Mouse (Mus musculus): ENCODE measurements around the gene Olfr1417. TPM values are rescaled to one million over a fixed set of nuclear protein-coding genes. Genes with fewer than 3 reads are reported as not detected.

Olfr1417 gene
- polyA plus RNA-seq, 1 experiment: not detected

DNA sequence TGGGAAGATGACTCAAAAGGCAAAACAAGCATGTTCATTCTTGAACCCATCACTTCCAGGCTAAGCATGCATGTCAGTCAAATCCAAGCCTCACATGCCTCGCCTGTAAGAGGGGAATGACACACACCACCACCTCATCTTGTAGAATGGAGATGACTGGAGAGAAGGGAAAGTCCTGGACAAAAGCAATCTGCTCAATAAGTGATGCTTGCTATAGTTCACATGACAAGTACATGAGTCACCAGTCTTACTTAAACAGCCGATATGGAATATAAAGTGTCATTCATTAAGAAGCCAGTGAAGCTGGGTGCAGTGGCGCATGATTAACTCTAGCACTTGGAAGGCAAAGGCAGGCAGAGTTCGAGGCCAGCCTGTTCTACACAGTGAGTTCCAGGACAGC is 25.9 kb downstream of the Olfr1417 start:
- DNase-seq: no peak
- Histone ChIP-seq H3K4me1 (replicated peaks; ENCODE audit: control insufficient read depth, insufficient read depth, low read length) (0 out of 2 replicates have a peak, but pooled peaks cover 1% of the 10 kb centered on the region), H3K36me3 (ENCODE audit: control insufficient read depth, insufficient read depth, low read length) (no peaks in the 10 kb centered on the region), H3K27me3 (ENCODE audit: control insufficient read depth, insufficient read depth, low read length) (peaks cover 7% of the 10 kb centered on the region; the same call in 1 of the 2 replicates), H3K27ac (ENCODE audit: control insufficient read depth, insufficient read depth, low read length) (no peak overlapping the region), H3K4me3 (ENCODE audit: control insufficient read depth, insufficient read depth, low read length) (no peak overlapping the region)
- TF ChIP-seq POLR2A (IDR thresholded peaks at IDR 0.05; ENCODE audit: control insufficient read depth, extremely low read depth, insufficient read depth, low read length, poor library complexity) (no peak), CTCF (IDR thresholded peaks at IDR 0.05; ENCODE audit: borderline replicate concordance, control insufficient read depth, extremely low read depth, insufficient read depth, low read length, poor library complexity) (no peak)
- WGBS: 95% methylated on average over 4 of the region's 4 CpGs

DNA sequence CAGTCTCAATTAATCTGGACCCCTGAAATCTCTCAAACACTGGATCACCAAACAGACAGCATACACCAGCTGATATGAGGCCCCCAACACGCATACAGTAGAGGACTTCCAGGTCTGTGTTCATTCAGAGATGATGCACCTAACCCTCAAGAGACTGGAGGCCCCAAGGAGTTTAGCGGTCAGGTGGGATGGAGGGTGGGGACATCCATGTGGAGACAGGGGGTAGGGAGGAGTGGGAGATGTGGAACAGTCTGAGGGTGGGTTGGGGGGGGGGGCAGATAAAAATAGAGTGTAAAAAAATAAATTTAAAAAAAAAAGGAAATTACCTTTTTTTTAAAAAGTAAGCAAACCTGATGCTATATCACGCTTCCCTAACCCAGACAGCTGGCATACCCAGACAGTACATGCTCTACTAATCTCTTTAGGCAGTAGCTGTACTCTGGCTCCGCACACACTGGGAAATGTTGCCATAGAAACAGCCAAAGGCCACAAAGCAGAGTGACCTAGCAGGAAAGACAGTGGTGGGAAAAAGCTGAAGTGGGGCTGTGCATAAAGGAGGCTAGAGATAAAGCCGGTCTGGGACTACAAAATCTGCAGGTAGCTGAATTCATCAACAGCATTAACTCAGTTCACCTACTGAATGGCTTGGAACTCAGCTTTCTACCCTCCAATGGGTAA is 27.2 kb downstream of the Olfr1417 start:
- TF ChIP-seq CTCF (IDR thresholded peaks at IDR 0.05; ENCODE audit: borderline replicate concordance, control insufficient read depth, extremely low read depth, insufficient read depth, low read length, poor library complexity) (no peak), POLR2A (IDR thresholded peaks at IDR 0.05; ENCODE audit: control insufficient read depth, extremely low read depth, insufficient read depth, low read length, poor library complexity) (no peak)
- H3K27ac ChIP-seq (ENCODE audit: control insufficient read depth, insufficient read depth, low read length): no peak overlapping the region
- no peaks in the 10 kb centered on the region for H3K36me3 ChIP-seq (ENCODE audit: control insufficient read depth, insufficient read depth, low read length)
- H3K4me3 ChIP-seq (ENCODE audit: control insufficient read depth, insufficient read depth, low read length): no peak overlapping the region
- no peak for DNase-seq
- H3K4me1 ChIP-seq (replicated peaks; ENCODE audit: control insufficient read depth, insufficient read depth, low read length): peaks cover 6% of the 10 kb centered on the region
- 60% methylated on average over 5 of the region's 5 CpGs for WGBS
- H3K27me3 ChIP-seq (ENCODE audit: control insufficient read depth, insufficient read depth, low read length): 0 out of 2 replicates have a peak, but pooled peaks cover under 1% of the 10 kb centered on the region

DNA sequence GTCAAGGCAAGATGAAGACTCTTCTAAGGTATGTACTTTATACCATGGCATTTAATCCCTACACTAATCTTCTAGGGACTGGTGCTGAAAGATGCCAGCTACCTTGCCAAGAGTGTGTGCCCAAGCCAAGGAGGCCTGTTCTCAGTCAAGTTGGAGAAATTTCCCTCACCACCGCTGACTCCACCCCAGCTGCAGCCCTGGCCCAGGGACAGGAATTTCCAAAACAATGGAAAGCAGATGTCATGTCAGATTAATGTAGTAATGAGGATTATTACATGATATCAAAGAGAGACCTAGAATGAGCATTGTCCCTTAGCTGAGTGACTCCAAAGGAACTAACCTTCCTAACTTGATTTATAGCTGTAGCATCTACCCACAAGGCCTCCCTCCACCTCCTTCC is 28.2 kb downstream of the Olfr1417 start:
- H3K4me3 ChIP-seq (ENCODE audit: control insufficient read depth, insufficient read depth, low read length): no peak overlapping the region
- peaks cover 6% of the 10 kb centered on the region for H3K4me1 ChIP-seq (replicated peaks; ENCODE audit: control insufficient read depth, insufficient read depth, low read length)
- TF ChIP-seq CTCF (IDR thresholded peaks at IDR 0.05; ENCODE audit: borderline replicate concordance, control insufficient read depth, extremely low read depth, insufficient read depth, low read length, poor library complexity): no peak
- TF ChIP-seq POLR2A (IDR thresholded peaks at IDR 0.05; ENCODE audit: control insufficient read depth, extremely low read depth, insufficient read depth, low read length, poor library complexity): no peak
- no peak for DNase-seq
- 94% methylated on average over 1 of the region's 1 CpGs for WGBS
- H3K27ac ChIP-seq (ENCODE audit: control insufficient read depth, insufficient read depth, low read length): no peak overlapping the region
- H3K36me3 ChIP-seq (ENCODE audit: control insufficient read depth, insufficient read depth, low read length): no peaks in the 10 kb centered on the region
- no peaks in the 10 kb centered on the region for H3K27me3 ChIP-seq (ENCODE audit: control insufficient read depth, insufficient read depth, low read length)

DNA sequence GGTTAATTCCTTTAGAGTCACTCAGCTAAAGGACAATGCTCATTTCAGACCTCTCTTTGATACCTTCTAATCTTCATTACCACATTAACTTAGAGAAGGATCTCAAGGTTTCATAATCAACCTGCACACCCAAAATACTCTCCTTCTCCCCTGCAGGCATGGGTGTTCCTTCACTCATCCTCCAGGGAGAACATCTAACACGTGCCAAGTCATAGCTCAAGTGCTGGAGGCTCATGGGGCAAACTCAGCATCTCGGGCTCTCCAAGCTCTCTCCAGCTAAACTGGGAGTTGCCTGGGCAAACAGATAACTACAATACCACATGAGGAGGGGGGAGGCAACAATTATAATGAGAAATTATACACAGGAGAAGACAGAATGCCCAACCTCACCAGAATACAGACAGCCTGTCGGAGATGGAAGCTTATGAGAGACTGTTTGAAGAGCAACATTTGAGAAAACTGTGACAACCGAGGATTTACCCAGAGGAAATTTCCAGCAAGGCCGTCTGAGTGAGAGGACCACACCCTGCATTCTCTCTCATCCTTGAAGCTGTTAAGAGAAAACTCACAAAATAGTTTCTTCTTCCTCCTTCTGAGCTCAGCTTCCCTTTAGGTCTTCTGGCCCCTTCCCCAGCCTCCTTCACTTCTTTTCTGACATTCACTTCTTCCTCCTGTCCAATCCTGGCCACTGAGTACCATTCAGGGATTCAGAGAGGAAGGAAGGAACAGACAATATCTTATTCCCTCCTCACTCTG is 28.8 kb downstream of the Olfr1417 start:
- no peak for DNase-seq
- Histone ChIP-seq H3K27me3 (ENCODE audit: control insufficient read depth, insufficient read depth, low read length) (no peaks in the 10 kb centered on the region), H3K27ac (ENCODE audit: control insufficient read depth, insufficient read depth, low read length) (no peak overlapping the region), H3K4me1 (replicated peaks; ENCODE audit: control insufficient read depth, insufficient read depth, low read length) (peaks cover 6% of the 10 kb centered on the region), H3K4me3 (ENCODE audit: control insufficient read depth, insufficient read depth, low read length) (no peak overlapping the region), H3K36me3 (ENCODE audit: control insufficient read depth, insufficient read depth, low read length) (no peaks in the 10 kb centered on the region)
- no peak for TF ChIP-seq CTCF (IDR thresholded peaks at IDR 0.05; ENCODE audit: borderline replicate concordance, control insufficient read depth, extremely low read depth, insufficient read depth, low read length, poor library complexity)
- TF ChIP-seq POLR2A (IDR thresholded peaks at IDR 0.05; ENCODE audit: control insufficient read depth, extremely low read depth, insufficient read depth, low read length, poor library complexity): no peak
- WGBS: 74% methylated on average over 5 of the region's 5 CpGs

- Histone ChIP-seq H3K4me3 (ENCODE audit: control insufficient read depth, insufficient read depth, low read length) (no peak overlapping the region), H3K4me1 (replicated peaks; ENCODE audit: control insufficient read depth, insufficient read depth, low read length) (peaks cover 6% of the 10 kb centered on the region), H3K27me3 (ENCODE audit: control insufficient read depth, insufficient read depth, low read length) (no peaks in the 10 kb centered on the region), H3K27ac (ENCODE audit: control insufficient read depth, insufficient read depth, low read length) (no peak overlapping the region), H3K36me3 (ENCODE audit: control insufficient read depth, insufficient read depth, low read length) (no peaks in the 10 kb centered on the region)
- WGBS: 40% methylated on average over 2 of the region's 2 CpGs
- DNase-seq: no peak
- TF ChIP-seq POLR2A (IDR thresholded peaks at IDR 0.05; ENCODE audit: control insufficient read depth, extremely low read depth, insufficient read depth, low read length, poor library complexity) (no peak), CTCF (IDR thresholded peaks at IDR 0.05; ENCODE audit: borderline replicate concordance, control insufficient read depth, extremely low read depth, insufficient read depth, low read length, poor library complexity) (no peak)
Measured at GRCm38 (mm10) chr19:11808452-11808851, 30.6 kb downstream of the Olfr1417 start.

DNA sequence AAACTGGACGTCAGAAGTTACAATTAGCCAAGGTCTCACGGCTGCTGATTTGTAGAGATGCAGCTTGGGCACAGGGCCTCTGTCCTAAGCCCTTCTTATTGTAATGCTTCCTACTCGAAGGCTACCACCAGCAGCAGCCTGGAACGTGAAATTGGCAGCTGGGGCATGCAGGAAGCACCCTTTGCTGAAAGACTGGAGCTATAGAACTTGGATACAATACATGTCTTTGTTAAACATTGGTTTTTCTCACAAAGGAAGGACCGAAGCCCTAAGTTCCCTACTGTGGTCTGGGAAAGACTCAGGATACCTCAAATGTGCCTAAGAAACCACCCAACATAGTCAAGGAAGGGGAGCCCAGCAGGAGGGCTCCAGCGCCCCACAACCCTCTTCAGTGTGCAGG is 31.2 kb downstream of the Olfr1417 start:
- 30% methylated on average over 6 of the region's 6 CpGs for WGBS
- no peak for TF ChIP-seq CTCF (IDR thresholded peaks at IDR 0.05; ENCODE audit: borderline replicate concordance, control insufficient read depth, extremely low read depth, insufficient read depth, low read length, poor library complexity)
- TF ChIP-seq POLR2A (IDR thresholded peaks at IDR 0.05; ENCODE audit: control insufficient read depth, extremely low read depth, insufficient read depth, low read length, poor library complexity): no peak
- Histone ChIP-seq H3K36me3 (ENCODE audit: control insufficient read depth, insufficient read depth, low read length) (no peaks in the 10 kb centered on the region), H3K4me1 (replicated peaks; ENCODE audit: control insufficient read depth, insufficient read depth, low read length) (peaks cover 6% of the 10 kb centered on the region), H3K4me3 (ENCODE audit: control insufficient read depth, insufficient read depth, low read length) (no peak overlapping the region), H3K27ac (ENCODE audit: control insufficient read depth, insufficient read depth, low read length) (no peak overlapping the region), H3K27me3 (ENCODE audit: control insufficient read depth, insufficient read depth, low read length) (no peaks in the 10 kb centered on the region)
- DNase-seq: no peak

Measured in thymus, adult 2 months (tissue).